Mouse (Mus musculus) intestine, embryonic 16.5 days (tissue): ENCODE measurements around the gene Mucl3. TPM values are rescaled to one million over a fixed set of nuclear protein-coding genes. Genes with fewer than 3 reads are reported as not detected.

Experiments
- ATAC-seq: fragments of 200-750 bp; cut with Nextera tagmentation; 2 replicates; pipeline ENCODE4 v1.8.0; 2017; ENCODE audit warnings: moderate TSS enrichment, moderate library complexity
- H3K27ac ChIP-seq: fragments of 300-500 bp; sonication (generic); 2 replicates; pipeline ENCODE4 v1.5.1; 2014; ENCODE audit warnings: mild to moderate bottlenecking, low read length
- H3K27me3 ChIP-seq: fragments of 300-500 bp; sonication (generic); replicated peaks from 2 replicates; pipeline ENCODE4 v1.6.1; 2014; ENCODE audit warnings: low read length, control low read depth, mixed read lengths; ENCODE audit not compliant: control insufficient read depth, insufficient read depth
- H3K36me3 ChIP-seq: fragments of 300-500 bp; sonication (generic); 2 replicates; pipeline ENCODE4 v1.6.1; 2014; ENCODE audit warnings: low read length, control low read depth; ENCODE audit not compliant: control insufficient read depth, insufficient read depth
- H3K4me1 ChIP-seq: fragments of 300-500 bp; sonication (generic); 2 replicates; pipeline ENCODE4 v1.6.1; 2014; ENCODE audit warnings: low read length, control low read depth, mixed read lengths; ENCODE audit not compliant: control insufficient read depth, insufficient read depth
- H3K4me2 ChIP-seq: fragments of 300-500 bp; sonication (generic); 2 replicates; pipeline ENCODE4 v1.6.1; 2014; ENCODE audit warnings: low read depth, low read length, control low read depth
- H3K4me3 ChIP-seq: fragments of 300-500 bp; sonication (generic); 2 replicates; pipeline ENCODE4 v1.5.1; 2014; ENCODE audit warnings: mild to moderate bottlenecking, low read length
- H3K9ac ChIP-seq: fragments of 300-500 bp; sonication (generic); 2 replicates; pipeline ENCODE4 v1.6.1; 2014; ENCODE audit warnings: low read depth, low read length
- H3K9me3 ChIP-seq: fragments of 300-500 bp; sonication (generic); 2 replicates; pipeline ENCODE4 v1.6.1; 2016; ENCODE audit warnings: low read length, control low read depth; ENCODE audit not compliant: control insufficient read depth
- WGBS: fragments of 180-500 bp; shearing (Covaris S2); extraction: QIAGEN DNeasy Blood & Tissue Kit; methylation state at CpG from one replicate; pipeline ENCODE4 v1.1.7; 2014; 5-methylcytosine and 5-hydroxymethylcytosine counted together
- polyA plus RNA-seq: library from polyadenylated mRNA; unstranded; fragments of >200 nt; fragmentation: Nextera tagmentation; extraction: Ambion mirVana; gene quantifications from 2 replicates; pipeline ENCODE4 v1.2.1, GENCODE M21; 2015

Gene Mucl3
- polyA plus RNA-seq, 1 experiment from 2014 or later = 0.21 TPM

DNA sequence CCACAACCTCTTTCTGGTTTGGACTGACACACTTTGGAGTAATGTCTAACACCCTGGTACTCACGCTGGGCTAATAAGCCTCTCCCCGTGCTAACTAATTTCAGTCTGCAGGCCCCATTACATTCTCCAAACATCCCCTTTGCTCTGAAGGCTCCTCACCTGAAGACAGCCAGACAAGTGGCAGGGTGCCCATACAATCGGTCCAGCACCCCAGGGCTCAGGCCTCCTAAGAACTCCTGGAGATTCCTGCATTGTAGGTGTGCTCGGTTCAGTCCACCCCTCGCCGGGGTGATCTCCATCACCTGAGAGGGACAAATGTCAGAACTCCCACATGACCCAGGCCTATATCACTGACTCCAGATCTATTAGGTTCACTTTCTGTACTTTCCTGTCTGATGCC is 29.0 kb upstream of the Mucl3 start:
- H3K27me3 ChIP-seq = no peaks in the 10 kb centered on the region
- no peaks in the 10 kb centered on the region for H3K9me3 ChIP-seq
- H3K9ac ChIP-seq = 0 out of 2 replicates have a peak overlapping the region, but pooled peaks have one; percentile 88
- no peak overlapping the region for H3K27ac ChIP-seq
- H3K36me3 ChIP-seq = no peaks in the 10 kb centered on the region; the same call in 1 of the 2 replicates
- 90% methylated on average over 6 of the region's 6 CpGs for WGBS
- H3K4me1 ChIP-seq = peaks cover 6% of the 10 kb centered on the region; the same call in 1 of the 2 replicates
- no peak overlapping the region for H3K4me2 ChIP-seq
- ATAC-seq = no peak
- H3K4me3 ChIP-seq = no peak overlapping the region

- WGBS = 86% methylated on average over 6 of the region's 6 CpGs
- no peaks in the 10 kb centered on the region for H3K9me3 ChIP-seq
- H3K4me1 ChIP-seq = peaks cover 7% of the 10 kb centered on the region; the same call in 1 of the 2 replicates
- no peaks in the 10 kb centered on the region; the same call in 1 of the 2 replicates for H3K36me3 ChIP-seq
- H3K27me3 ChIP-seq = no peaks in the 10 kb centered on the region
- no peak overlapping the region for H3K4me2 ChIP-seq
- H3K4me3 ChIP-seq = no peak overlapping the region
- H3K9ac ChIP-seq = no peak overlapping the region
- ATAC-seq = no peak
- no peak overlapping the region for H3K27ac ChIP-seq
Observed at GRCm38 (mm10) chr17:35671846-35672245, 28.4 kb upstream of the Mucl3 start.

GRCm38 (mm10) chr17:35669731-35670130 is 26.2 kb upstream of the Mucl3 start:
- no peak for ATAC-seq
- H3K36me3 ChIP-seq = no peaks in the 10 kb centered on the region; the same call in 1 of the 2 replicates
- H3K27me3 ChIP-seq = no peaks in the 10 kb centered on the region
- no peak overlapping the region for H3K4me2 ChIP-seq
- no peak overlapping the region for H3K27ac ChIP-seq
- H3K4me3 ChIP-seq = no peak overlapping the region
- WGBS = 93% methylated on average over 9 of the region's 9 CpGs
- no peak overlapping the region for H3K9ac ChIP-seq
- peaks cover 19% of the 10 kb centered on the region for H3K4me1 ChIP-seq
- no peaks in the 10 kb centered on the region for H3K9me3 ChIP-seq

- Histone ChIP-seq H3K4me1 (peaks cover 16% of the 10 kb centered on the region), H3K27me3 (no peaks in the 10 kb centered on the region), H3K27ac (peak within 1 kb of the TSS; percentile 90), H3K36me3 (peaks cover 8% of the 10 kb centered on the region), H3K4me2 (peak within 1 kb of the TSS; percentile 92), H3K9ac (peak within 1 kb of the TSS; percentile 86), H3K9me3 (no peaks in the 10 kb centered on the region), H3K4me3 (peak within 1 kb of the TSS; percentile 57)
- under 1% methylated on average over 61 of the region's 61 CpGs for WGBS
- peak; percentile 87 for ATAC-seq
Observed at GRCm38 (mm10) chr17:35667334-35668065, 24.0 kb upstream of the Mucl3 start, which contains the start of gene Vars2. TSS of gene Vars2 (minus strand) at chr17:35667592.

GRCm38 (mm10) chr17:35666851-35667256 is 23.4 kb upstream of the Mucl3 start:
- ATAC-seq = peak; percentile 56
- Histone ChIP-seq H3K4me1 (peaks cover 16% of the 10 kb centered on the region), H3K9me3 (no peaks in the 10 kb centered on the region), H3K4me2 (peak overlapping the region; percentile 92), H3K4me3 (peak overlapping the region; percentile 57), H3K9ac (peak overlapping the region; percentile 86), H3K27me3 (no peaks in the 10 kb centered on the region), H3K27ac (peak overlapping the region; percentile 90), H3K36me3 (peaks cover 8% of the 10 kb centered on the region)
- whole genome bisulfite sequencing = 3% methylated on average over 13 of the region's 13 CpGs

DNA sequence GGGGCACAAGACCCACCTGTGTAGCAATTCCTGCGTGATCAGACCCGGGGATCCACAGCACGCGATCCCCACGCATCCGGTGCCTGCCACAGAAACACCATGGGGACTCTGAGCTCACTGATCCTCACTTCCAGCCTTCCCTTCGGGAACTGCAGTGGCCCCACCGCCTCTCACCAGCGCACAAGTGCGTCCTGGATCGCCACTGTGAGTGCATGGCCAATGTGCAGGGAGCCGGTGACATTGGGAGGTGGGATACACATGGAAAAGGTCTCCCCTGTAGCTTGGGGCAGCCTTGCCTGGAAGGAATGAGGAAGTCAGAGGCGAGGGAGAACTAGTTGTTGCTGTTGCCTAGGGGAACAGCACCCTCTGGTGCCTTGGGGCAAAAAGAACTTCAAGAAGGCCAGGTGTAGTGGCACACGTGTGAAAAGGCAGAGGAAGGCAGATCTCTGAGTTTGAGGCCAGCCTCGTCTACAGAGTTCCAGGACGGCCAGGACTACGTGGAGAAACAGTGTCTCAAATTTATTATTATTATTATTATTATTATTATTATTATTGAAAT is 22.5 kb upstream of the Mucl3 start:
- H3K9ac ChIP-seq = peak overlapping the region; percentile 86
- ATAC-seq = peak; percentile 54
- peaks cover 8% of the 10 kb centered on the region for H3K36me3 ChIP-seq
- H3K9me3 ChIP-seq = no peaks in the 10 kb centered on the region
- no peaks in the 10 kb centered on the region for H3K27me3 ChIP-seq
- peaks cover 16% of the 10 kb centered on the region for H3K4me1 ChIP-seq
- 72% methylated on average over 17 of the region's 17 CpGs for WGBS
- H3K27ac ChIP-seq = no peak overlapping the region
- no peak overlapping the region for H3K4me3 ChIP-seq
- H3K4me2 ChIP-seq = 0 out of 2 replicates have a peak overlapping the region, but pooled peaks have one; percentile 92

DNA sequence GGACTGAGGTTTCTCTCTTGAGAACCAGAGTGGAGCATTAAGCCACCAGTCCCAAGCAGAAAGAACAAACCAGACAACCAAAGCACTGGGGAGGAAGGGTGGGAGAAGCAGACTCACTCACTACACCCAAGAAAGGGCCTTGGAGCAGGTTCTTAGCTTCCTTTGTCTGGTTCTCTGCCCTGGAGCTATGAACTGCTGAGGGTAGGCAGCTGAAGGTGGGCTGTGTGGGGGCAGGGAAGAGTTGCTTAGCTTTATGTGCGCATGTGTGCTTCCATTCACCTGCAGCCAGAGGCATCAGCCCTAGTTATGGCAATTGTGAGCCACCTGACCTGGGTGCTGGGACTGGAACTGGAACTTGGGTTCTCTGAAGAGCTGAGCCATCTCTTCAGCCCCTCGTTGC is 9.6 kb upstream of the Mucl3 start:
- no peak for ATAC-seq
- H3K36me3 ChIP-seq = peaks cover 6% of the 10 kb centered on the region; the same call in 1 of the 2 replicates
- no peaks in the 10 kb centered on the region for H3K9me3 ChIP-seq
- H3K27me3 ChIP-seq = no peaks in the 10 kb centered on the region
- H3K4me1 ChIP-seq = peaks cover 13% of the 10 kb centered on the region; the same call in 1 of the 2 replicates
- 73% methylated on average over 2 of the region's 2 CpGs for WGBS
- H3K9ac ChIP-seq = no peak overlapping the region
- H3K4me3 ChIP-seq = no peak overlapping the region
- H3K4me2 ChIP-seq = no peak overlapping the region
- H3K27ac ChIP-seq = no peak overlapping the region

- Histone ChIP-seq H3K4me1 (peaks cover 13% of the 10 kb centered on the region; the same call in 1 of the 2 replicates), H3K36me3 (no peaks in the 10 kb centered on the region), H3K4me3 (no peak overlapping the region), H3K27me3 (no peaks in the 10 kb centered on the region), H3K9me3 (no peaks in the 10 kb centered on the region), H3K9ac (peak overlapping the region; percentile 44; the same call in 1 of the 2 replicates), H3K4me2 (peak overlapping the region; percentile 10; the same call in 1 of the 2 replicates), H3K27ac (peak overlapping the region; percentile 50)
- WGBS = 52% methylated on average over 2 of the region's 2 CpGs
- ATAC-seq = peak; percentile 95
Observed at GRCm38 (mm10) chr17:35649429-35649828, 5.9 kb upstream of the Mucl3 start.

DNA sequence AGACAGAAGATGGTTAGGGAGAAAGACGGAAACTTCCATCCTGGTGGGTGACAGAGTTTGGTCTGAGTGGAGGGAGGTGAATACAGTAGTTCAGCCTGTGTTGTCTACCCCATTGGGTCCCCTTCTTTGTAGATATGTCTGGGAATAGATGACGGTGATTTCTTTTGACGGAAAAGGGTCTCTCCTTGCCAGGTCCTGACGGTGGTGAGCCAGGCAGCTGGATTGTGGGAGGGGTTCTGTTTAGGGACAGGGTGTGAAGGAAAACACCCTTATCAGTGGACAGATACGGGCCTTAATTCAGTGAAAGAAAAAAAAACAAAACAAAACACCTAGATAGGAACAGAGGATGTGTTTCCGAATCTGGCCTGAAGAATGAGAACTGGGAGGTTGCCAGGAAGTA is 4.1 kb downstream of the Mucl3 start:
- peaks cover 9% of the 10 kb centered on the region; the same call in 1 of the 2 replicates for H3K4me1 ChIP-seq
- no peak overlapping the region for H3K9ac ChIP-seq
- 0 out of 2 replicates have a peak overlapping the region, but pooled peaks have one; percentile 16 for H3K27ac ChIP-seq
- no peaks in the 10 kb centered on the region for H3K27me3 ChIP-seq
- no peak for ATAC-seq
- 68% methylated on average over 6 of the region's 6 CpGs for WGBS
- no peaks in the 10 kb centered on the region for H3K9me3 ChIP-seq
- H3K4me3 ChIP-seq = no peak overlapping the region
- H3K4me2 ChIP-seq = peak overlapping the region; percentile 13; the same call in 1 of the 2 replicates
- no peaks in the 10 kb centered on the region for H3K36me3 ChIP-seq
